Mouse (Mus musculus) MEL (cell line): ENCODE data around the gene Pafah1b2. TPM values are rescaled to one million over a fixed set of nuclear protein-coding genes. Genes with fewer than 3 reads are reported as not detected.
A peak's percentile ranks its signal among the peaks of the same experiment; 100 is the strongest.

ENCODE experiments used
- DNase-seq: peaks from one replicate; pipeline ENCODE4 v3.0.0; 2011; ENCODE audit warnings: low read depth, low spot score
- H3K27ac ChIP-seq: 2 replicates; pipeline ENCODE4 v1.5.1; 2012; ENCODE audit warnings: low read depth, mild to moderate bottlenecking, control low read depth, low read length, moderate library complexity; ENCODE audit not compliant: control insufficient read depth
- H3K27me3 ChIP-seq, 2 experiments: fragments of 150-350 bp in 1 of 2; sonication (generic) in 1 of 2; 2 replicates each; pipeline ENCODE4 v1.6.1; 2012; ENCODE audit warnings: low read length in 2 of 2, mild to moderate bottlenecking in 2 of 2, improper control_type of control experiment in 1 of 2, moderate library complexity in 1 of 2; ENCODE audit not compliant: insufficient read depth in 2 of 2, control insufficient read depth in 1 of 2
- H3K36me3 ChIP-seq, 2 experiments: 2 replicates each; pipeline ENCODE4 v1.6.1; 2012 to 2014; ENCODE audit warnings: low read length in 2 of 2, improper control_type of control experiment in 1 of 2, inconsistent platforms in 1 of 2, mild to moderate bottlenecking in 1 of 2; ENCODE audit not compliant: insufficient read depth in 2 of 2, control insufficient read depth in 1 of 2
- H3K4me1 ChIP-seq, 2 experiments: fragments of 150-350 bp in 1 of 2; sonication (generic) in 1 of 2; 2 replicates each; pipeline ENCODE4 v1.6.1; 2012; ENCODE audit warnings: low read length in 2 of 2, improper control_type of control experiment in 1 of 2, mild to moderate bottlenecking in 1 of 2; ENCODE audit not compliant: insufficient read depth in 2 of 2, control insufficient read depth in 1 of 2
- H3K4me3 ChIP-seq, 2 experiments: fragments of 150-350 bp in 1 of 2; sonication (generic) in 1 of 2; 2 replicates each; pipeline ENCODE4 v1.5.1; 2012; ENCODE audit warnings: low read depth in 2 of 2, low read length in 2 of 2, mild to moderate bottlenecking in 2 of 2, moderate library complexity in 2 of 2, control low read depth in 1 of 2, improper control_type of control experiment in 1 of 2; ENCODE audit not compliant: control insufficient read depth in 1 of 2, insufficient read depth in 1 of 2
- H3K79me2 ChIP-seq: 2 replicates; pipeline ENCODE4 v1.6.1; 2012; ENCODE audit warnings: mild to moderate bottlenecking, low read length, moderate library complexity; ENCODE audit not compliant: control insufficient read depth, poor library complexity, insufficient read depth
- H3K9ac ChIP-seq: 2 replicates; pipeline ENCODE4 v1.6.1; 2012; ENCODE audit warnings: low read depth, mild to moderate bottlenecking, control low read depth, low read length, moderate library complexity; ENCODE audit not compliant: control insufficient read depth, poor library complexity, severe bottlenecking
- H3K9me3 ChIP-seq: fragments of 150-350 bp; sonication (generic); replicated peaks from 2 replicates; pipeline ENCODE4 v1.6.1; 2012; ENCODE audit warnings: mild to moderate bottlenecking, low read length, improper control_type of control experiment, moderate library complexity; ENCODE audit not compliant: insufficient read depth
- BHLHE40 ChIP-seq: IDR thresholded peaks from 2 replicates; pipeline ENCODE4 v1.6.1; 2012; ENCODE audit warnings: low read depth, mild to moderate bottlenecking, inconsistent platforms, low read length, improper control_type of control experiment, borderline replicate concordance
- CHD1 ChIP-seq: IDR thresholded peaks from 2 replicates; pipeline ENCODE4 v1.6.1; 2012; ENCODE audit warnings: low read depth, mild to moderate bottlenecking, inconsistent platforms, low read length, improper control_type of control experiment
- CTCF ChIP-seq, 3 experiments: IDR thresholded peaks in 2 of 3; conservative IDR thresholded peaks in 1 of 3; 2 replicates each; pipeline ENCODE4 v1.5.1; 2011 to 2012; ENCODE audit warnings: low read length in 3 of 3, low read depth in 2 of 3, mild to moderate bottlenecking in 2 of 3, improper control_type of control experiment in 1 of 3, inconsistent platforms in 1 of 3, mixed read lengths in 1 of 3, moderate library complexity in 1 of 3; ENCODE audit not compliant: control insufficient read depth in 1 of 3, insufficient read depth in 1 of 3, poor library complexity in 1 of 3, severe bottlenecking in 1 of 3
- GABPA ChIP-seq: IDR thresholded peaks from 2 replicates; pipeline ENCODE4 v1.6.1; 2012; ENCODE audit warnings: low read depth, mild to moderate bottlenecking, inconsistent platforms, low read length, improper control_type of control experiment, moderate library complexity
- GATA1 ChIP-seq: IDR thresholded peaks from 2 replicates; pipeline ENCODE4 v1.6.1; 2011; ENCODE audit warnings: low read depth, low read length, improper control_type of control experiment
- HCFC1 ChIP-seq: IDR thresholded peaks from 2 replicates; pipeline ENCODE4 v1.6.1; 2012; ENCODE audit warnings: low read depth, mild to moderate bottlenecking, inconsistent platforms, low read length, improper control_type of control experiment, moderate library complexity
- JUND ChIP-seq: IDR thresholded peaks from 2 replicates; pipeline ENCODE4 v1.6.1; 2011; ENCODE audit warnings: low read depth, mild to moderate bottlenecking, improper control_type of control experiment, low read length
- KAT2A ChIP-seq: conservative IDR thresholded peaks from 2 replicates; pipeline ENCODE4 v1.6.1; 2012; ENCODE audit warnings: low read depth, low read length, improper control_type of control experiment, inconsistent platforms
- MAFK ChIP-seq: IDR thresholded peaks from 2 replicates; pipeline ENCODE4 v1.6.1; 2011; ENCODE audit warnings: low read depth, mild to moderate bottlenecking, low read length, improper control_type of control experiment, borderline replicate concordance
- MAX ChIP-seq: IDR thresholded peaks from 2 replicates; pipeline ENCODE4 v1.6.1; 2011; ENCODE audit warnings: low read length, improper control_type of control experiment
- MAZ ChIP-seq: IDR thresholded peaks from 2 replicates; pipeline ENCODE4 v1.6.1; 2012; ENCODE audit warnings: low read depth, mild to moderate bottlenecking, inconsistent platforms, low read length, improper control_type of control experiment
- MXI1 ChIP-seq: IDR thresholded peaks from 2 replicates; pipeline ENCODE4 v1.6.1; 2011; ENCODE audit warnings: mild to moderate bottlenecking, low read depth, low read length, improper control_type of control experiment
- MYB ChIP-seq: IDR thresholded peaks from 2 replicates; pipeline ENCODE4 v1.6.1; 2011; ENCODE audit warnings: mild to moderate bottlenecking, low read depth, low read length, improper control_type of control experiment
- MYC ChIP-seq: IDR thresholded peaks from 2 replicates; pipeline ENCODE4 v1.6.1; 2011; ENCODE audit warnings: low read depth, mild to moderate bottlenecking, low read length, improper control_type of control experiment, moderate library complexity
- POLR2A ChIP-seq, 2 experiments: IDR thresholded peaks; 2 replicates each; pipeline ENCODE4 v1.6.1; 2011 to 2012; ENCODE audit warnings: low read length in 2 of 2, mild to moderate bottlenecking in 2 of 2, control low read depth in 1 of 2, improper control_type of control experiment in 1 of 2, low read depth in 1 of 2, moderate library complexity in 1 of 2; ENCODE audit not compliant: control insufficient read depth in 1 of 2, insufficient read depth in 1 of 2, poor library complexity in 1 of 2
- POLR2AphosphoS2 ChIP-seq: IDR thresholded peaks from 2 replicates; pipeline ENCODE4 v1.6.1; 2011; ENCODE audit warnings: low read length, improper control_type of control experiment
- RAD21 ChIP-seq: IDR thresholded peaks from 2 replicates; pipeline ENCODE4 v1.6.1; 2011; ENCODE audit warnings: mild to moderate bottlenecking, low read depth, low read length, improper control_type of control experiment
- RCOR1 ChIP-seq: IDR thresholded peaks from 2 replicates; pipeline ENCODE4 v1.6.1; 2012; ENCODE audit warnings: low read depth, mild to moderate bottlenecking, inconsistent platforms, low read length, improper control_type of control experiment
- SIN3A ChIP-seq: IDR thresholded peaks from 2 replicates; pipeline ENCODE4 v1.6.1; 2012; ENCODE audit warnings: low read length, improper control_type of control experiment, inconsistent platforms
- SMC3 ChIP-seq: IDR thresholded peaks from 2 replicates; pipeline ENCODE4 v1.6.1; 2011; ENCODE audit warnings: low read depth, low read length, improper control_type of control experiment
- TBP ChIP-seq: IDR thresholded peaks from 2 replicates; pipeline ENCODE4 v1.8.0; 2011; ENCODE audit warnings: low read depth, low read length, improper control_type of control experiment
- TCF12 ChIP-seq: IDR thresholded peaks from 2 replicates; pipeline ENCODE4 v1.6.1; 2014; ENCODE audit warnings: low read depth, mild to moderate bottlenecking, inconsistent platforms, low read length, improper control_type of control experiment, moderate library complexity
- UBTF ChIP-seq: IDR thresholded peaks from 2 replicates; pipeline ENCODE4 v1.6.1; 2012; ENCODE audit warnings: low read depth, mild to moderate bottlenecking, inconsistent platforms, low read length, improper control_type of control experiment, moderate library complexity, borderline replicate concordance; ENCODE audit not compliant: insufficient read depth
- USF2 ChIP-seq, 2 experiments: IDR thresholded peaks; 2 replicates each; pipeline ENCODE4 v1.6.1; 2011 to 2012; ENCODE audit warnings: improper control_type of control experiment in 2 of 2, low read length in 2 of 2, borderline replicate concordance in 1 of 2, inconsistent platforms in 1 of 2, low read depth in 1 of 2, mild to moderate bottlenecking in 1 of 2; ENCODE audit not compliant: insufficient read depth in 1 of 2
- ZC3H11A ChIP-seq: IDR thresholded peaks from 2 replicates; pipeline ENCODE4 v1.6.1; 2012; ENCODE audit warnings: low read depth, mild to moderate bottlenecking, inconsistent platforms, low read length, improper control_type of control experiment
- ZKSCAN1 ChIP-seq: IDR thresholded peaks from 2 replicates; pipeline ENCODE4 v1.6.1; 2012; ENCODE audit warnings: low read depth, mild to moderate bottlenecking, inconsistent platforms, low read length, improper control_type of control experiment, moderate library complexity
- ZNF384 ChIP-seq: IDR thresholded peaks from 2 replicates; pipeline ENCODE4 v1.6.1; 2012; ENCODE audit warnings: low read depth, mild to moderate bottlenecking, inconsistent platforms, low read length, improper control_type of control experiment
- polyA plus RNA-seq, 2 experiments: library from polyadenylated mRNA; stranded (reverse) in 1 of 2; unstranded in 1 of 2; fragments of >175 nt in 1 of 2; fragments of >200 nt in 1 of 2; gene quantifications; 2 replicates each; pipeline versions ENCODE4 v1.2.1 to v1.2.4; 2012; ENCODE audit warnings: low replicate concordance in 2 of 2, low read depth in 1 of 2; ENCODE audit not compliant: insufficient read length in 2 of 2, insufficient read depth in 1 of 2, missing spikeins in 1 of 2
- total RNA-seq: library from RNA; depleted of rRNA; stranded (reverse); fragments of 300-350 nt; gene quantifications from 2 replicates; pipeline ENCODE4 v1.2.3, GENCODE M21; 2012

Gene Pafah1b2
- total and polyA plus RNA-seq, 3 experiments = 127 to 178 (median 131) TPM

DNA sequence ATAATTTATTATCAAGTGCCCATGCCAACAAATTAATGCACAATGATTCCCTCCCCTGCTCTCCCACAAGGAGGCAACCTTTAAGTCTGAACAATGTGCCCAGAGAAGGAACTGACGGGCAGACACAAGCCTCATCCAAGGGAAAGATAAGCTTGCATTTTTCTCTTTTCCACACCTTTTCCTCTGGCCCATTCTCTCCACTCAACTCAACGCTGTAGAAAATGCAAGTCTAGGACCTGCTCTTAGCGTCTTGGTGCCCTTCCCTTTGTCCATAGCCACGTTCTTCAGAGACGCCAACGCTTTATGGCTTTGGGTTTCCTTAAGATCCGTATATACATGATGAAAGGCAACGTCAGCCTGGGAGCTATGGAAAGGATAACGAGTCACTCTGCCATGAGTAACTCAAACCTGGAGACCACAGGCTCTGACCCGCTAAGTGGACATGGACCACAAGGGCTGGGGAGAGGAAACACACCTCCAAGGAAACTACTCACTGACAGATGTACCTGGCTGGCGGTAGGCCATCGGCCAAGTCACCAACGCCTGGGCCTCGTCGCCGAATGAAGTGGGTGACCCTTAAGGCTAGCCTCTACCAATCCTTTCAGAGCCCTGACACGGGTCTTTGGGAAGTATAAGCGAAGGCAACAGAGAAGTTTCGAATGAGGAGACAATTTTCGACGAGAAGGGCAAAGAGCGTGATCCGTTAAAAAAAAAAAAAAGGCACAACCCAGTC lies 28.6 kb downstream of the Pafah1b2 start:
- peaks cover 5 to 33% of the 10 kb centered on the region in 2 experiments for H3K36me3 ChIP-seq
- H3K9ac ChIP-seq = peak overlapping the region; percentile 92
- H3K27ac ChIP-seq = peak overlapping the region; percentile 92
- H3K4me3 ChIP-seq = peak overlapping the region; percentile 77 to 81
- H3K79me2 ChIP-seq = peaks cover 51% of the 10 kb centered on the region
- H3K9me3 ChIP-seq = no peaks in the 10 kb centered on the region
- no peaks in the 10 kb centered on the region for H3K27me3 ChIP-seq
- peak; percentile 67 for DNase-seq
- peaks cover 6 to 20% of the 10 kb centered on the region in 2 experiments for H3K4me1 ChIP-seq
- TF ChIP-seq TCF12 = no peak
- no peak for TF ChIP-seq HCFC1
- 0 out of 2 replicates have a peak, but pooled peaks have one; percentile 33 for TF ChIP-seq GATA1
- TF ChIP-seq ZKSCAN1 = no peak
- no peak for TF ChIP-seq GABPA
- peak; percentile 19; the same call in 1 of the 2 replicates for TF ChIP-seq MXI1
- TF ChIP-seq MAZ = no peak
- TF ChIP-seq ZC3H11A = no peak
- peak; percentile 0; the same call in 1 of the 2 replicates for TF ChIP-seq SIN3A
- TF ChIP-seq TBP = no peak
- TF ChIP-seq USF2 (IDR thresholded peaks at IDR 0.05; ENCODE audit: borderline replicate concordance in 1 of 2, insufficient read depth in 1 of 2, low read depth in 1 of 2, low read length in 2 of 2) = no peak
- 0 out of 2 replicates have a peak, but pooled peaks have one; percentile 40 for TF ChIP-seq MAX
- no peak; a peak in 1 of 4 replicates for TF ChIP-seq POLR2A (IDR thresholded peaks at IDR 0.05; ENCODE audit: control insufficient read depth in 1 of 2, insufficient read depth in 1 of 2, low read depth in 1 of 2, low read length in 2 of 2, poor library complexity in 1 of 2)
- no peak for TF ChIP-seq KAT2A
- 0 out of 2 replicates have a peak, but pooled peaks have one; percentile 34 for TF ChIP-seq MYC
- peak; percentile 28; the same call in 1 of the 2 replicates for TF ChIP-seq SMC3
- peak in 1 of 3 experiments; percentile 37; a peak in 3 of 6 replicates for TF ChIP-seq CTCF (IDR thresholded peaks at IDR 0.05 in 2 of 3, conservative IDR thresholded peaks at IDR 0.05 in 1 of 3; ENCODE audit: control insufficient read depth in 1 of 3, insufficient read depth in 1 of 3, low read depth in 2 of 3, low read length in 3 of 3, poor library complexity in 1 of 3, severe bottlenecking in 1 of 3)
- peak; percentile 80 for TF ChIP-seq ZNF384
- TF ChIP-seq, all 39 proteins: peak for 8

DNA sequence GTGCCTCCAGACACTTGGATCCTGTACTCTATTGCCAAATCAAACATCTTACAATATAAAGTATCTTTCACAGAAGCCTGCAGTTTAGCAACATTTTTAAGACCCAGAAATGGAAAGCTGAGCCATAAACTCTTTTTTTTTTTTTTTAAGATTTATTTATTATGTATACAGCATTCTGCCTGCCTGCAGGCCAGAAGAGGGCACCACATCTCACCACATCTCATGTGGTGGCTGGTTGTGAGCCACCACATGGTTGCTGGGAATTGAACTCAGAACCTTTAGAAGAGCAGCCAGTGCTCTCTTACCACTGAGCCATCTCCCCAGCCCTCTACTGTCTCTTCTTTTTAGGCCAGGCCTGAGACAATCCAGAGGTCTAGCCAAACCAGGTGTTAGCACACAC lies 31.2 kb downstream of the Pafah1b2 start:
- H3K79me2 ChIP-seq = peaks cover 66% of the 10 kb centered on the region
- no peak overlapping the region for H3K4me3 ChIP-seq
- H3K36me3 ChIP-seq = peaks cover 24 to 47% of the 10 kb centered on the region in 2 experiments
- peaks cover 18 to 26% of the 10 kb centered on the region in 2 experiments for H3K4me1 ChIP-seq
- DNase-seq = peak; percentile 56
- no peaks in the 10 kb centered on the region for H3K27me3 ChIP-seq
- H3K27ac ChIP-seq = no peak overlapping the region
- H3K9ac ChIP-seq = no peak overlapping the region
- H3K9me3 ChIP-seq = no peaks in the 10 kb centered on the region
- TF ChIP-seq UBTF = no peak
- no peak for TF ChIP-seq CHD1
- TF ChIP-seq MXI1 = 0 out of 2 replicates have a peak, but pooled peaks have one; percentile 27
- TF ChIP-seq RCOR1 = no peak
- no peak for TF ChIP-seq MAZ
- TF ChIP-seq JUND = no peak
- no peak for TF ChIP-seq GATA1
- TF ChIP-seq GABPA = no peak
- TF ChIP-seq BHLHE40 = no peak
- no peak for TF ChIP-seq MYB
- no peak; the same call in 1 of the 2 replicates for TF ChIP-seq RAD21
- no peak for TF ChIP-seq MAFK
- no peak for TF ChIP-seq ZKSCAN1
- peak; percentile 74; the same call in 1 of the 2 replicates for TF ChIP-seq MYC
- peak; percentile 84 for TF ChIP-seq ZNF384
- TF ChIP-seq CTCF (IDR thresholded peaks at IDR 0.05 in 2 of 3, conservative IDR thresholded peaks at IDR 0.05 in 1 of 3; ENCODE audit: control insufficient read depth in 1 of 3, insufficient read depth in 1 of 3, low read depth in 2 of 3, low read length in 3 of 3, poor library complexity in 1 of 3, severe bottlenecking in 1 of 3) = peak; percentile 8 to 49 (median 35); a peak in 4 of 6 replicates
- TF ChIP-seq ZC3H11A = no peak
- 0 out of 2 replicates have a peak, but pooled peaks have one; percentile 32 for TF ChIP-seq SIN3A
- TF ChIP-seq POLR2AphosphoS2 = no peak
- TF ChIP-seq HCFC1 = no peak
- TF ChIP-seq TBP = no peak
- TF ChIP-seq MAX = no peak
